Mouse (Mus musculus): ENCODE measurements around the gene Itga7. TPM values are rescaled to one million over a fixed set of nuclear protein-coding genes. Genes with fewer than 3 reads are reported as not detected.

Itga7 gene
- polyA plus RNA-seq, 1 experiment, result 1.9 TPM

DNA sequence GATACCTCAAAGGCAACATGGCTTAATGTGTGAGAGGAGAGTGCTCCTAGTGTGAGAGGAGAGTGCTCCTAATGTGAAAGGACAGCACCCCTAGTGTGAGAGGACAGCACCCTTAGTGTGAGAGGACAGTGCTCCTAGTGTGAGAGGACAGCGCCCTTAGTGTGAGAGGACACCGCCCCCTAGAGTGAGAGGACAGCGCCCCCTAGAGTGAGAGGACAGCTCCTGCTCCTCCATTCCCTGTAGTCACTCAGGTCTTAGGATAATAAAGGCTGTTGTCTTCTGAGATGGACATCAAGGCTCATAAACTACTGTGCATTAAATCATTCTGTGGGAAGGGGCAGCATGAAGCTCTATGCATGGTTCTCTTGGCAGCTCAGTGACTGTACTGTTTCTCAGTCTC lies 12.1 kb downstream of the Itga7 start:
- no peak for TF ChIP-seq POLR2A (IDR thresholded peaks at IDR 0.05; ENCODE audit: borderline replicate concordance, control insufficient read depth, low read depth, low read length)
- peak; percentile 57 for TF ChIP-seq CTCF (IDR thresholded peaks at IDR 0.05; ENCODE audit: control insufficient read depth, insufficient read depth, low read length)
- WGBS, result 23% methylated on average over 3 of the region's 3 CpGs

DNA sequence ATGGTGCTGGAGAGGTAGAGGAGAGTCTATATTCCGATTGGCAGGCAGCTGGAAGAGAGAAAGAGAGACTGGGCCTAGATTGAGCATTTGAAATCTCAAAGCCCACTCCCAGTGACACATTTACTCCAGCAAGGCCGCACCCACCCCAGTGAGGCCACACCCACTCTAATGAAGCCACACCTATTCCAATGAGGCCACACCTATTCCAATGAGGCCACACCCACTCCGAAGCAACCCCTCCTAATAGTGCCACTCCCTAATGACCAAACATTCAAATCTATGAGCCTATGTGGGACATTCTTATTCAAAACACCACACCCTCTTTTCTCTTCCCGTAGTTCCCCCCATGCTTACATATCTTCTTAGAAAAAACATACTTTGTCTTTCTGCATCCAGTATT lies 13.9 kb downstream of the Itga7 start:
- WGBS, result 83% methylated on average over 4 of the region's 4 CpGs
- H3K4me3 ChIP-seq (replicated peaks; ENCODE audit: control insufficient read depth, low read depth, low read length), result no peak overlapping the region
- H3K4me1 ChIP-seq (ENCODE audit: control insufficient read depth, insufficient read depth, low read length), result no peaks in the 10 kb centered on the region
- H3K27ac ChIP-seq (ENCODE audit: control insufficient read depth, insufficient read depth, low read depth, low read length, poor library complexity), result no peak overlapping the region
- TF ChIP-seq POLR2A (IDR thresholded peaks at IDR 0.05; ENCODE audit: borderline replicate concordance, control insufficient read depth, low read depth, low read length) (no peak), CTCF (IDR thresholded peaks at IDR 0.05; ENCODE audit: control insufficient read depth, insufficient read depth, low read length) (no peak)

More for the DNA sequence above, 12.1 kb downstream of the Itga7 start:
- Histone ChIP-seq H3K27ac (ENCODE audit: control insufficient read depth, insufficient read depth, low read depth, low read length, poor library complexity) (no peak overlapping the region), H3K4me3 (replicated peaks; ENCODE audit: control insufficient read depth, low read depth, low read length) (no peak overlapping the region), H3K4me1 (ENCODE audit: control insufficient read depth, insufficient read depth, low read length) (no peaks in the 10 kb centered on the region)

DNA sequence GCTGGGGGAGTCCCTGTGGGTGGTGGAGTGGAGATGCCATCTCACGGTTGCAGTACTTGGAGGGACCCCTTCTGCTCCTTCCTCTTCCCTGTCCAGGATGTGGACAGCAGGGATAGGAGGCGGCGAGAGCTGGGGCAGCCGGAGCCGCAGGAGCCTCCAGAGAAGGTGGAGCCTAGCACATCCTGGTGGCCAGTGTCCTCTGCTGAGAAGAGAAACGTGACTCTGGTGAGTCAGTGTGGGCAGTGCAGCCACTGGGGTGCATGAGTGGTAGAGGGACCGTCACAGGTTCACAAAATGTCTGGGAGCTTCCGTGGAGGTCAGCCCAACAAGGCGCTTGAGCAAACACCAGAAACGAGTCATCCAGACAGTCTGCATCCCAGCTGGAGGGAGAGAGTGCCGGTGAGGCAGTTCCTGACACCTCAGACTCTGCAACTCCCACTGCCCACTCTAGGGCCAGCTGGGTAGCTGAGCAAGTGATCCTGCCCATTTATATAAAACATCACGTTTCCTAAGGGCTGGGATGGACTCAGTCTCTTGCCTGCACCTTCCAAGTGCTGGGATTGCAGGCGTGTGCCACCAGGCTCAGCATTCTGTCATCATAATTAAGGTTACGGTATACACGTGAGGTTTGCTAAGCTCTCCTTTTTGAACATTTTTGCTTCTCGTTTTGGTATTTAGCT lies 16.7 kb downstream of the Itga7 start:
- no peak for TF ChIP-seq POLR2A (IDR thresholded peaks at IDR 0.05; ENCODE audit: borderline replicate concordance, control insufficient read depth, low read depth, low read length)
- TF ChIP-seq CTCF (IDR thresholded peaks at IDR 0.05; ENCODE audit: control insufficient read depth, insufficient read depth, low read length), result no peak
- 66% methylated on average over 16 of the region's 16 CpGs for WGBS
- no peak overlapping the region for H3K4me3 ChIP-seq (replicated peaks; ENCODE audit: control insufficient read depth, low read depth, low read length)
- H3K4me1 ChIP-seq (ENCODE audit: control insufficient read depth, insufficient read depth, low read length), result no peaks in the 10 kb centered on the region
- no peak overlapping the region for H3K27ac ChIP-seq (ENCODE audit: control insufficient read depth, insufficient read depth, low read depth, low read length, poor library complexity)

DNA sequence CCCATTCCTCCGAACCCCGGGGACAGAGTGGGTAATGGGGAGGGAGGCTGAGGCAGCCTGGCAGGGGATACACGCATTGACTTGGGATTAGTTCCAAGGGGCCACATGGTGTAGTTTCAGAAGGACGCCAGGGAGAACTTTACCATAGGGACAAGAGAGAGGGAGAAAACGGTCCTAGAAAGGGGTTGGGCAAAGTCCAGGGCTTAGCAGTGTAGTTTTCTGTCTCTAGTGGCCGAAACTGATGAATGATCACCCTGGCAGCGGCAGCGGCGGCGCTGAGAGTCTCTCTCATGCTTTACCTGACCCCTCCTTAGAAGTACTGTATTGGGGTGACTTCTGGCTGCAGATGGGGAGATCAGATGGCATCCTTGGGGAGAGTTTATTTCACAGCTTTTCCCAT lies 24.7 kb downstream of the Itga7 start:
- 82% methylated on average over 10 of the region's 10 CpGs for WGBS
- Histone ChIP-seq H3K4me3 (replicated peaks; ENCODE audit: control insufficient read depth, low read depth, low read length) (no peak overlapping the region), H3K27ac (ENCODE audit: control insufficient read depth, insufficient read depth, low read depth, low read length, poor library complexity) (no peak overlapping the region), H3K4me1 (ENCODE audit: control insufficient read depth, insufficient read depth, low read length) (no peaks in the 10 kb centered on the region)
- TF ChIP-seq POLR2A (IDR thresholded peaks at IDR 0.05; ENCODE audit: borderline replicate concordance, control insufficient read depth, low read depth, low read length) (no peak), CTCF (IDR thresholded peaks at IDR 0.05; ENCODE audit: control insufficient read depth, insufficient read depth, low read length) (no peak)

DNA sequence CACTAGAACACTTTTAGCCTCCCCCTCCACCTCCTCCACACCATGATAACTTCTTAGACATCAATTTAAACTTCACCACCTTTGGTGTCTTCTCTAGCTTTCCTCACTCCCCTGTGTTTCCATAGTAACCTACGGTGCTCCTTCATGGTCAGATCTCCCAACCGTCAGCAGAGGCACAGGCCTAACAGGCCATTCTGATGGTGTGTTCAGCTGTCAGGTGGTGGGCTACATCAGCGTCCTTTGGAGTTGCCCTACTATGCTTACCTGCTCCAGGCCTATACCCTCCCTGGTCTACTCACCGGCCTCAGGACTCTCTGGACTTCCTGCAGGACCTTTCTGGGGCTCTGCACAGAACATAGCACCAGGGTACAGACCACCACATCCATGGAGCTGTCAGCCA lies 26.5 kb downstream of the Itga7 start:
- 79% methylated on average over 4 of the region's 4 CpGs for WGBS
- H3K4me3 ChIP-seq (replicated peaks; ENCODE audit: control insufficient read depth, low read depth, low read length), result no peak overlapping the region
- no peaks in the 10 kb centered on the region for H3K4me1 ChIP-seq (ENCODE audit: control insufficient read depth, insufficient read depth, low read length)
- H3K27ac ChIP-seq (ENCODE audit: control insufficient read depth, insufficient read depth, low read depth, low read length, poor library complexity), result no peak overlapping the region
- TF ChIP-seq POLR2A (IDR thresholded peaks at IDR 0.05; ENCODE audit: borderline replicate concordance, control insufficient read depth, low read depth, low read length) (no peak), CTCF (IDR thresholded peaks at IDR 0.05; ENCODE audit: control insufficient read depth, insufficient read depth, low read length) (no peak)

DNA sequence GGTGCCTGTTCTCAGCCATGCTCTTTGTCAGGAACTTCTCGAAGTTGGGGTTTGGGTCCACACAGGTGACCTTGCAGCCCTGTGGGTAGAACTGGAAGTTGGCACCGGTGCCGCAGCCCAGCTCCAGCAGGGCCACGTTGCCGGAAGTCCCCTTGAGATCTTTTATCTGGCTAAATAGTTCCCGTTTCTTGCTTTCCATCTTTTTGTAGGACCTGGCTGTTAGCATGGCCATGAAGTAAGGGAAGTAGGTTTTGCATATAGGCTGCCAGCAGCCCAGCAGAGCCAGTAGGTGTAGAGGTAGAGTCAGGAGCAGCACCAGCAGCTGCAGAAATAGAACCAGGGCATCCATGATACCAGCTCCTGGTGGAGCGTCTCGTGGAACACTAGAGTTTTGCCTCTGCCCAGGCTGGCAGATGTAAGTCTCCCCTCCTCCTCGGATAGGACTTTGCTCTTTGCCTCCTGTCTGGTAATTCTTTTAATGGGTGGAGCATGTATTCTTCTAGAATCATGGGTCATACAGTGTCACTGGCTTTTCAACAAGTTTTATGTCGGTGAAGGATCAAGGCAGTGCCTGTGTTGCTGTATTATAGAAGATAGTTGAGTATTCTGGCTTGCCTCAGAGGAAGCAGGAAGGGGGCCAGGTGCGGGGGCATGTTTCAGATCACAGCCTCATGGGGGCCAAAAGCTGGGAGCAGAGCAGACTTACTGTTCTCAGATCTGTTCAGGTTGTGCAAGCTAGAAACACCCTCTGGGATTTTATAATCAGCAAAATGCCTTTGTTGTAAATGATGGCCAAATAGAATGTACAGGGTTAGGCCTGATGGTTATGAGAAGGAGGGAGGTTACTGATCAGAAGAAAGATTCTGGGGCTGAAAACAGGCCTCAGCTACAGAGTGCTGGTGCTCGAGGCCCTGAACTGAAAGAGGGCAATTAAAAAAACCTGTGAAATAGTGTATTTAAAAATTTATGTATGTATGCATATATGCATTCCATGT lies 27.3 kb downstream of the Itga7 start, which contains the start of gene Mettl7b:
Gene Mettl7b (minus strand): TSS at position 399 of the 995 bp plus-strand sequence.
- WGBS, result 31% methylated on average over 12 of the region's 12 CpGs
- TF ChIP-seq POLR2A (IDR thresholded peaks at IDR 0.05; ENCODE audit: borderline replicate concordance, control insufficient read depth, low read depth, low read length), result no peak
- TF ChIP-seq CTCF (IDR thresholded peaks at IDR 0.05; ENCODE audit: control insufficient read depth, insufficient read depth, low read length), result no peak
- no peaks in the 10 kb centered on the region for H3K4me1 ChIP-seq (ENCODE audit: control insufficient read depth, insufficient read depth, low read length)

DNA sequence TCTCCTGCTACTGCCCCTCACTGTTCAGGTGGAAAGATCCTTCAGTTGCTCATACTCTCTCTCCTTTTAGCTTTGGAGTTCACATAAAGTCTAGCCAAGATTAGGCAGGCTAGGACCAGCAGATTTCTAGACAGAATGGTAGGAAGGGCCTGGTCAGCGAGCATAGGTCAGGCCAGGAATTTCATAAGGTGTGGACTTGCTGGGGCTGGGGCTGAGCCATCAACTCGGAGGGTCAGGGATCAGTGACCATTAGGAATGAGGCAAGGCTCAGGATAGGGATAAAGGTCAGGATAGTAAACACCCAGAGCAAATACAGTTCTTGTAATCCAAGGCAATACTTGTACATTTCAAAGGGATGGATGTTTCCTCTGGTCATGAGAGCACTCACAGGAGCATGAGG lies 31.3 kb downstream of the Itga7 start:
- no peak for TF ChIP-seq CTCF (IDR thresholded peaks at IDR 0.05; ENCODE audit: control insufficient read depth, insufficient read depth, low read length)
- no peak for TF ChIP-seq POLR2A (IDR thresholded peaks at IDR 0.05; ENCODE audit: borderline replicate concordance, control insufficient read depth, low read depth, low read length)
- WGBS, result 83% methylated on average over 2 of the region's 2 CpGs
- Histone ChIP-seq H3K4me3 (replicated peaks; ENCODE audit: control insufficient read depth, low read depth, low read length) (no peak overlapping the region), H3K4me1 (ENCODE audit: control insufficient read depth, insufficient read depth, low read length) (no peaks in the 10 kb centered on the region), H3K27ac (ENCODE audit: control insufficient read depth, insufficient read depth, low read depth, low read length, poor library complexity) (no peak overlapping the region)

More for the DNA sequence above, 27.3 kb downstream of the Itga7 start, which contains the start of gene Mettl7b:
- Histone ChIP-seq H3K27ac (ENCODE audit: control insufficient read depth, insufficient read depth, low read depth, low read length, poor library complexity) (no peak within 1 kb of the TSS), H3K4me3 (replicated peaks; ENCODE audit: control insufficient read depth, low read depth, low read length) (no peak within 1 kb of the TSS)

DNA sequence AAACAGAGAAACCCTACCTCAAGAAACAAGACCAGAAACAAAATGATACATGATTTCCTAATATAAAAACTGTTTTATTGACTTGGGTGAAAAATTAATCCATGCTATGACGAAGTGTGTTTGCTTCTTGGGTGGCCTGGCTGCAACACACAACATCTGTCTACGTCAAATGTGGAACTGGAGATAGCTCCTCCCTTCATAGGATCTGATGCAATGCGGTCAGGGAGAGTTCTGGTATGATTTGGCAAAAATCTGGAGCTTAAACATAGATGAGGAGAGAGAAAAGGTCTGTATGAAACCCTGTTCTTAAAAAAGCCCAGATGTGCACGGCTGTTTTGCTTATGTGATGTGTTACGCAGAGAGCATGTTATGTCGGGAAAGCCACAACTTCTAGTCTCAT lies 32.3 kb downstream of the Itga7 start:
- no peak overlapping the region for H3K4me3 ChIP-seq (replicated peaks; ENCODE audit: control insufficient read depth, low read depth, low read length)
- no peak overlapping the region for H3K27ac ChIP-seq (ENCODE audit: control insufficient read depth, insufficient read depth, low read depth, low read length, poor library complexity)
- no peaks in the 10 kb centered on the region for H3K4me1 ChIP-seq (ENCODE audit: control insufficient read depth, insufficient read depth, low read length)
- TF ChIP-seq POLR2A (IDR thresholded peaks at IDR 0.05; ENCODE audit: borderline replicate concordance, control insufficient read depth, low read depth, low read length) (no peak), CTCF (IDR thresholded peaks at IDR 0.05; ENCODE audit: control insufficient read depth, insufficient read depth, low read length) (no peak)
- WGBS, result 32% methylated on average over 6 of the region's 6 CpGs
